Mouse (Mus musculus) bone marrow macrophage, adult 2 months (primary cell): ENCODE measurements at regions not wholly inside any gene's neighbourhood (a gene's known extent, or its start where the extent isn't known, plus 50 kb on each side); places are given as distances from the start of the nearest gene placed in this dataset.
"Not testable (repeated sequence)": the region's sequence is repeated elsewhere in the genome, so short reads cannot be mapped to it uniquely, and the experiment has no call there.

ENCODE experiments used
- H3K27ac ChIP-seq: 2 replicates; pipeline ENCODE4 v1.5.1; 2012; ENCODE audit warnings: low read depth, low read length; ENCODE audit not compliant: insufficient read depth
- H3K4me1 ChIP-seq: 2 replicates; pipeline ENCODE4 v1.6.1; 2012; ENCODE audit warnings: low read length; ENCODE audit not compliant: control insufficient read depth, insufficient read depth
- H3K4me3 ChIP-seq: 2 replicates; pipeline ENCODE4 v1.5.1; 2012; ENCODE audit warnings: mild to moderate bottlenecking, low read length, moderate library complexity; ENCODE audit not compliant: insufficient read depth
- CTCF ChIP-seq: IDR thresholded peaks from 2 replicates; pipeline ENCODE4 v1.5.1; 2012; ENCODE audit warnings: low read depth, mild to moderate bottlenecking, low read length, moderate library complexity
- POLR2A ChIP-seq: IDR thresholded peaks from 2 replicates; pipeline ENCODE4 v1.6.1; 2012; ENCODE audit warnings: mild to moderate bottlenecking, low read depth, low read length, borderline replicate concordance

DNA sequence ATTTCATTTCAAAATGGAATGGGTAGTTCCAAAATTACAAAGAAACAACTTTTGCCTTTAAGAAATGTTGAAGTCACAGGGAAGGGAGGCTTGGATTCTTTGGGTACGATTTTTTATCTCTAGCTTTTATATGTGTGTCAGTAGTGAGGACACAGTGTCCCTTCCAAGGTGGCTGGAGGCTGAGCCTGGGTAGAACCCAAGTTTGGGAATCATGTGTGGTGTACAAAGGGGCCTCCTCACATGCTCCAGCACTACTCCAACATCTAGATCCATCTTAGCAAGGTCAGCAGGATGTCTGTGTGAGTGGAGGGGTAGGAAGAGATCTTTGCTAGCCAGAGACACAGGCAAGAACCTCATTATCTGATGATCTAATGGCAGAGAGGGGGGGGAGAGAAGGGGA lies 134.5 kb upstream of the Tas2r119 start:
- no peak for TF ChIP-seq POLR2A
- no peak for TF ChIP-seq CTCF
- Histone ChIP-seq H3K4me1 (no peaks in the 10 kb centered on the region), H3K4me3 (no peak overlapping the region), H3K27ac (no peak overlapping the region)

- TF ChIP-seq CTCF (no peak), POLR2A (no peak)
Measured at GRCm38 (mm10) chr15:32043207-32043606, 133.9 kb upstream of the Tas2r119 start.

DNA sequence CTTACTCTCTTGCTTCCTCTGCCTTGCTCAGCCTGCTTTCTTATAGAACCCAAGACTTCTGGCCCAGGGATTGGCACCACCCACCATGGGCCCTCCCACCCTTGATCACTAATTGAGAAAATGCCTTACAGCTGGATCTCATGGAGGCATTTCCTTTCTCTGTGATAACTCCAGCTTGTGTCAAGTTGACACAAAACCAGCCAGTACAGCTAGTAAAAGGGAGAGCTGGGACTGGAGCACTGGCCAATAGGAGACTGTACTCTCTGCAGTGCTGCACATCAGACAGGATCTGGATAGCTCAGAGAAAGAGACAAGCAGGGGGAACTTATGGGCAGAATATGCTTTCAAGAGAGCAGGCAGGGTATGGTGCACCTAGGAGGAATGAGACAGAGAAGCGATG lies 133.4 kb upstream of the Tas2r119 start:
- H3K4me3 ChIP-seq, H3K27ac ChIP-seq, H3K4me1 ChIP-seq: not testable (repeated sequence)

More at GRCm38 (mm10) chr15:32043207-32043606, 133.9 kb upstream of the Tas2r119 start:
- H3K4me3 ChIP-seq = no peak overlapping the region
- no peaks in the 10 kb centered on the region for H3K4me1 ChIP-seq
- H3K27ac ChIP-seq = no peak overlapping the region

- H3K27ac ChIP-seq = no peak overlapping the region
- no peaks in the 10 kb centered on the region for H3K4me1 ChIP-seq
- H3K4me3 ChIP-seq = no peak overlapping the region
- TF ChIP-seq CTCF = no peak
- TF ChIP-seq POLR2A = no peak
Measured at GRCm38 (mm10) chr15:32048836-32049235, 128.3 kb upstream of the Tas2r119 start.

- TF ChIP-seq CTCF (no peak), POLR2A (no peak)
- Histone ChIP-seq H3K4me3 (no peak overlapping the region), H3K4me1 (no peaks in the 10 kb centered on the region), H3K27ac (no peak overlapping the region)
Measured at GRCm38 (mm10) chr15:32061573-32061972, 115.5 kb upstream of the Tas2r119 start.

- Histone ChIP-seq H3K4me3 (no peak overlapping the region), H3K27ac (no peak overlapping the region), H3K4me1 (no peaks in the 10 kb centered on the region)
- TF ChIP-seq CTCF = no peak
- TF ChIP-seq POLR2A = no peak
Measured at GRCm38 (mm10) chr15:32082109-32082508, 95.0 kb upstream of the Tas2r119 start.

- no peak overlapping the region for H3K27ac ChIP-seq
- TF ChIP-seq CTCF = no peak
- no peak for TF ChIP-seq POLR2A
- H3K4me1 ChIP-seq = no peaks in the 10 kb centered on the region
- H3K4me3 ChIP-seq = no peak overlapping the region
Measured at GRCm38 (mm10) chr15:32093889-32094288, 83.2 kb upstream of the Tas2r119 start.

DNA sequence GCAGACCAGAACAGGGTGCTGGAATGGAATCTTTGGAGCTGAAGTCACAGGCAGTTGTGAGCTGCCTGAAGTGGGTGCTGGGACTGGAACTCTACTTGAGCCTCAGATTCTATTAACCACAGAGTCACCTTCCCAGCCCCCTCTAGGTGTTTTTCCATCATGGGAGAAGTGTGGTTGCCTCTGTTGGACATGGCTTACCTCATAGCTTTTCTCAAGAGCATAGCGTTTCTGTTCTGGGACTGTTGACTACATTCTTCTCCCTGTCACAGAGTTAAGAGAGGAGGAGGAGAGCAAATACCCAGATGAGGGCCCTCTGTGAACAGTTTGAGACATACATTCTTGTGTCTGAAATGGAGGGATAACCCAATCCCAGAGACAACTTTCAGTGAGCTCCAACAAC lies 81.5 kb upstream of the Tas2r119 start:
- H3K27ac ChIP-seq = no peak overlapping the region
- TF ChIP-seq POLR2A (no peak), CTCF (no peak)
- H3K4me3 ChIP-seq = no peak overlapping the region
- H3K4me1 ChIP-seq = no peaks in the 10 kb centered on the region

DNA sequence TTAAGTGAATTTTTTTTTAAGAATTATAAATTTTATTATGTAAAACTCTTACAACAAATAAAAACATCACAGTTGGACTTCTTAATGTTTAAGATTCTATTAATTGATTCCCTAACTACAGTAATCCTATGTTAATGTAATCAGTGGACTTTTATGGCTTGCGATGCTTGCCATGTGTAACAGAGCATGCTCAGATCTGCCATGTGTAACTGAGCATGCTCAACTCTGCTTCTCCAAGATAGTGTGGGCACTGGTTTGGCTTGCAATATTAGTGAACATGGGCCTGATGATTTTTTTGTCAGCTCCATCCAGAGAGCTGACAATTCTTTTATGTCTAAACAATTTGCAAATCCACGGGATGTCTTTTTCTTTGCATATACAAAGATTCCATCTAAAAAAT lies 66.4 kb upstream of the Tas2r119 start:
- Histone ChIP-seq H3K4me3 (no peak overlapping the region), H3K4me1 (no peaks in the 10 kb centered on the region), H3K27ac (no peak overlapping the region)
- TF ChIP-seq POLR2A = no peak
- no peak for TF ChIP-seq CTCF
